Mouse (Mus musculus): Measurements from ENCODE around the gene Mpzl1. TPM values are rescaled to one million over a fixed set of nuclear protein-coding genes. Genes with fewer than 3 reads are reported as not detected.

The Mpzl1 gene
- total and polyA plus RNA-seq, 2 experiments: 1.4 to 5.8 TPM

DNA sequence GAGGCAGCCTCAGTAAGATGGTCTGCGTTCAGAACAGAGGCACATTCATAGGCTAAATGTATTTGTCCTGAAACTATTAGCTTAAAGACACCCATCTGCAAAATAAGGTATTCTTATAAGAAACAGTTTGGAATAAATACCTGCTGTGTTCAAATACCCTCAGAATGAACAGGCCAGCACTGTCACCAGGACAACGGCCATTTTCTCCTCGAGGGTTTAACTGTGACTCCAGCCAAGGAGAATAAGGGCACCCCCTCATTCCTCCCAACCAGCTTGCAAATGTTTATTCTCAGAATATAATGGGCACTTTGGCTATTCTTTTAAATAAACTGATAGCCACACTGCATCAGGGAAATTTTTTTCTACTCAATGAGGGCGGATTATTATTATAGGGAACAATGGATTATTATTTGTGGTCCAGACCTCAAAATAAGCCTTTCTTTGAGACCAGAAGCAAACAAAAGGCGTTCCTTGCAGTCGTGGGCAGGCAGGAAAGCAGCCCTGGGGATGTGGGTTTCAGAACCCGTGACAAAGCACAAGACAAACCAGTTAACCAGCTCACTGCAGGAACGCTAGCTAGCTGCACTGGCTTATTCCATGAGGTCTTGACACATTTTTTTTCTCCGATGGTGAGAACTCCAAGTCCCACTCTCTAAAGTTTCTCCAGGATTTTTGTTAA, 23.9 kb downstream of the Mpzl1 start:
- no peaks in the 10 kb centered on the region for H3K79me2 ChIP-seq (ENCODE audit: control insufficient read depth, insufficient read depth, low read length)
- H3K4me1 ChIP-seq (ENCODE audit: control insufficient read depth, insufficient read depth, low read length): peaks cover 2% of the 10 kb centered on the region; the same call in 1 of the 2 replicates
- no peak overlapping the region for H3K9ac ChIP-seq (ENCODE audit: low read depth, low read length)
- no peak for DNase-seq (ENCODE audit: extremely low read depth, low read depth, low spot score)
- H3K4me3 ChIP-seq (ENCODE audit: insufficient read depth, low read depth, low read length): no peak overlapping the region
- WGBS: 86% methylated on average over 9 of the region's 9 CpGs
- H3K27me3 ChIP-seq (ENCODE audit: control insufficient read depth, insufficient read depth, low read length): no peaks in the 10 kb centered on the region
- H3K27ac ChIP-seq (replicated peaks; ENCODE audit: insufficient read depth, low read depth, low read length): no peak overlapping the region
- TF ChIP-seq POLR2A (IDR thresholded peaks at IDR 0.05; ENCODE audit: extremely low read depth, insufficient read depth, low read length) (no peak), CTCF (IDR thresholded peaks at IDR 0.05; ENCODE audit: low read depth, low read length) (no peak)
- no peaks in the 10 kb centered on the region for H3K36me3 ChIP-seq (ENCODE audit: control insufficient read depth, insufficient read depth, low read length)

- WGBS: 52% methylated on average over 7 of the region's 7 CpGs
- no peak overlapping the region for H3K4me3 ChIP-seq (ENCODE audit: insufficient read depth, low read depth, low read length)
- no peak overlapping the region for H3K27ac ChIP-seq (replicated peaks; ENCODE audit: insufficient read depth, low read depth, low read length)
- no peaks in the 10 kb centered on the region for H3K27me3 ChIP-seq (ENCODE audit: control insufficient read depth, insufficient read depth, low read length)
- DNase-seq (ENCODE audit: extremely low read depth, low read depth, low spot score): no peak
- H3K9ac ChIP-seq (ENCODE audit: low read depth, low read length): no peak overlapping the region
- no peaks in the 10 kb centered on the region for H3K79me2 ChIP-seq (ENCODE audit: control insufficient read depth, insufficient read depth, low read length)
- H3K36me3 ChIP-seq (ENCODE audit: control insufficient read depth, insufficient read depth, low read length): no peaks in the 10 kb centered on the region
- TF ChIP-seq POLR2A (IDR thresholded peaks at IDR 0.05; ENCODE audit: extremely low read depth, insufficient read depth, low read length): no peak
- no peak for TF ChIP-seq CTCF (IDR thresholded peaks at IDR 0.05; ENCODE audit: low read depth, low read length)
- no peaks in the 10 kb centered on the region for H3K4me1 ChIP-seq (ENCODE audit: control insufficient read depth, insufficient read depth, low read length)
These were observed 24.6 kb downstream of the Mpzl1 start for GRCm38 (mm10) chr1:165609495-165610320.

- no peak overlapping the region for H3K27ac ChIP-seq (replicated peaks; ENCODE audit: insufficient read depth, low read depth, low read length)
- H3K36me3 ChIP-seq (ENCODE audit: control insufficient read depth, insufficient read depth, low read length): no peaks in the 10 kb centered on the region; the same call in 1 of the 2 replicates
- H3K9ac ChIP-seq (ENCODE audit: low read depth, low read length): no peak overlapping the region
- no peak for TF ChIP-seq CTCF (IDR thresholded peaks at IDR 0.05; ENCODE audit: low read depth, low read length)
- no peak for TF ChIP-seq POLR2A (IDR thresholded peaks at IDR 0.05; ENCODE audit: extremely low read depth, insufficient read depth, low read length)
- no peaks in the 10 kb centered on the region for H3K79me2 ChIP-seq (ENCODE audit: control insufficient read depth, insufficient read depth, low read length)
- no peaks in the 10 kb centered on the region for H3K27me3 ChIP-seq (ENCODE audit: control insufficient read depth, insufficient read depth, low read length)
- no peaks in the 10 kb centered on the region for H3K4me1 ChIP-seq (ENCODE audit: control insufficient read depth, insufficient read depth, low read length)
- peak; percentile 61 for DNase-seq (ENCODE audit: extremely low read depth, low read depth, low spot score)
- H3K4me3 ChIP-seq (ENCODE audit: insufficient read depth, low read depth, low read length): no peak overlapping the region
- WGBS: 34% methylated on average over 4 of the region's 4 CpGs
These were observed 25.4 kb downstream of the Mpzl1 start for GRCm38 (mm10) chr1:165608904-165609303.

GRCm38 (mm10) chr1:165605774-165606173, 28.6 kb downstream of the Mpzl1 start:
- Histone ChIP-seq H3K4me1 (ENCODE audit: control insufficient read depth, insufficient read depth, low read length) (no peaks in the 10 kb centered on the region), H3K36me3 (ENCODE audit: control insufficient read depth, insufficient read depth, low read length) (peaks cover 4% of the 10 kb centered on the region), H3K79me2 (ENCODE audit: control insufficient read depth, insufficient read depth, low read length) (no peaks in the 10 kb centered on the region), H3K4me3 (ENCODE audit: insufficient read depth, low read depth, low read length) (no peak overlapping the region), H3K9ac (ENCODE audit: low read depth, low read length) (no peak overlapping the region), H3K27ac (replicated peaks; ENCODE audit: insufficient read depth, low read depth, low read length) (no peak overlapping the region), H3K27me3 (ENCODE audit: control insufficient read depth, insufficient read depth, low read length) (no peaks in the 10 kb centered on the region)
- 84% methylated on average over 6 of the region's 6 CpGs for WGBS
- DNase-seq (ENCODE audit: extremely low read depth, low read depth, low spot score): no peak
- TF ChIP-seq POLR2A (IDR thresholded peaks at IDR 0.05; ENCODE audit: extremely low read depth, insufficient read depth, low read length): no peak

DNA sequence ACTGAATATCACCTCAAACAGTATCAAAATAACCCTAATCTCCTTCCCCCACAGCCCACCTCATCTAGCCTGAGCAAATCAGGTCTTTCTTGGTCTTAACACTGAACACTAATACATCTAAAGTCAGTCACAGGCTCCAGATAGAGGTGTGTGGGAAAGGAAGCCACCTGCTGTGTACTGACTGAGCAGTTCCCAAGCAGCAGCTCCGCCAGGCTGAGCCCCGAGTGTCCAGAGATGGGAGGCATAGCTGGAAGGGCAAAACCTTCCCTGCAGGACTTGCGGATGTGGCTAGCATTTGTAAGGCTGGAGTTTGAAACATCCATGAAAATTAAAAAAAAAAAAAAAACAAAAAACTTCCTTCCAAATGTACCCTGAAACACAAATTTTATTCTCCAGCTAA, 29.2 kb downstream of the Mpzl1 start:
- 93% methylated on average over 3 of the region's 3 CpGs for WGBS
- TF ChIP-seq POLR2A (IDR thresholded peaks at IDR 0.05; ENCODE audit: extremely low read depth, insufficient read depth, low read length) (no peak), CTCF (IDR thresholded peaks at IDR 0.05; ENCODE audit: low read depth, low read length) (no peak)
- Histone ChIP-seq H3K27ac (replicated peaks; ENCODE audit: insufficient read depth, low read depth, low read length) (no peak overlapping the region), H3K36me3 (ENCODE audit: control insufficient read depth, insufficient read depth, low read length) (peaks cover 4% of the 10 kb centered on the region), H3K79me2 (ENCODE audit: control insufficient read depth, insufficient read depth, low read length) (no peaks in the 10 kb centered on the region), H3K27me3 (ENCODE audit: control insufficient read depth, insufficient read depth, low read length) (no peaks in the 10 kb centered on the region), H3K4me1 (ENCODE audit: control insufficient read depth, insufficient read depth, low read length) (no peaks in the 10 kb centered on the region), H3K4me3 (ENCODE audit: insufficient read depth, low read depth, low read length) (no peak overlapping the region), H3K9ac (ENCODE audit: low read depth, low read length) (no peak overlapping the region)
- no peak for DNase-seq (ENCODE audit: extremely low read depth, low read depth, low spot score)

DNA sequence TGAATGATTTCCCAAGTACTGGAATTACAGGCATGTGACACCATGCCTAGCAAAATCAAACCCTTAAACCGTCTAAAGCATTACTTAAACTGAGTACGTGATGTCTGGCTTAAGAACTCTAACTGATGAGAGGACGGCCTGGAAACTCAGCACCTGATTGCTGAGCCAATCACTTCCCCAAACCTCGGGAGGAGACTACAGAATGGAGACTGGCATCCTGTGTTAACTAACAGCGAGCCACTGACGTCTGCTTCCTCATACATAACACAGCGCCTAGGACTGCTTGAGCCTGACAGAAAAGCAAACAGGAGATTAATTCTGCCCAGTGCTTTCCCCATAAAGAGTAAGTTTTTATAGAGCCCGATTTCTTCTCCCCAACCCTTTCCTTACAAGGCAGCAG, 30.1 kb downstream of the Mpzl1 start:
- TF ChIP-seq CTCF (IDR thresholded peaks at IDR 0.05; ENCODE audit: low read depth, low read length) (no peak), POLR2A (IDR thresholded peaks at IDR 0.05; ENCODE audit: extremely low read depth, insufficient read depth, low read length) (no peak)
- Histone ChIP-seq H3K4me3 (ENCODE audit: insufficient read depth, low read depth, low read length) (no peak overlapping the region), H3K27me3 (ENCODE audit: control insufficient read depth, insufficient read depth, low read length) (no peaks in the 10 kb centered on the region), H3K36me3 (ENCODE audit: control insufficient read depth, insufficient read depth, low read length) (peaks cover 4% of the 10 kb centered on the region), H3K9ac (ENCODE audit: low read depth, low read length) (no peak overlapping the region), H3K4me1 (ENCODE audit: control insufficient read depth, insufficient read depth, low read length) (no peaks in the 10 kb centered on the region), H3K27ac (replicated peaks; ENCODE audit: insufficient read depth, low read depth, low read length) (no peak overlapping the region), H3K79me2 (ENCODE audit: control insufficient read depth, insufficient read depth, low read length) (no peaks in the 10 kb centered on the region)
- no peak for DNase-seq (ENCODE audit: extremely low read depth, low read depth, low spot score)
- WGBS: 88% methylated on average over 8 of the region's 8 CpGs

All from liver, adult 2 months (tissue).